Mouse (Mus musculus) limb, embryonic 11.5 days (tissue): Measurements from ENCODE around the gene Tnfrsf14. TPM values are rescaled to one million over a fixed set of nuclear protein-coding genes. Genes with fewer than 3 reads are reported as not detected.
A peak's percentile ranks its signal among the peaks of the same experiment; 100 is the strongest.

Source experiments
- ATAC-seq: fragments of 200-750 bp; cut with Nextera tagmentation; 2 replicates; pipeline ENCODE4 v1.8.0; 2017; ENCODE audit warnings: low read depth; ENCODE audit not compliant: insufficient number of reproducible peaks, low FRiP score, low TSS enrichment
- DNase-seq: peaks from one replicate; pipeline ENCODE4 v3.0.0-alpha.2; 2015; ENCODE audit warnings: low spot score
- H3K27ac ChIP-seq: fragments of 300-500 bp; sonication (generic); replicated peaks from 2 replicates; pipeline ENCODE4 v1.5.1; 2014; ENCODE audit warnings: low read depth, mild to moderate bottlenecking, low read length
- H3K27me3 ChIP-seq: fragments of 300-500 bp; sonication (generic); 2 replicates; pipeline ENCODE4 v1.6.1; 2014; ENCODE audit warnings: mild to moderate bottlenecking, low read length, mixed read lengths; ENCODE audit not compliant: control insufficient read depth, insufficient read depth
- H3K36me3 ChIP-seq: fragments of 300-500 bp; sonication (generic); 2 replicates; pipeline ENCODE4 v1.6.1; 2014; ENCODE audit warnings: mild to moderate bottlenecking, low read length, moderate library complexity, mixed read lengths; ENCODE audit not compliant: control insufficient read depth, insufficient read depth
- H3K4me1 ChIP-seq: fragments of 300-500 bp; sonication (generic); 2 replicates; pipeline ENCODE4 v1.6.1; 2014; ENCODE audit warnings: low read length, mixed read lengths; ENCODE audit not compliant: control insufficient read depth, insufficient read depth
- H3K4me2 ChIP-seq: fragments of 300-500 bp; sonication (generic); 2 replicates; pipeline ENCODE4 v1.6.1; 2014; ENCODE audit warnings: low read depth, mild to moderate bottlenecking, moderate library complexity; ENCODE audit not compliant: severe bottlenecking
- H3K4me3 ChIP-seq: fragments of 300-500 bp; sonication (generic); 2 replicates; pipeline ENCODE4 v1.5.1; 2014; ENCODE audit warnings: low read depth, low read length
- H3K9ac ChIP-seq: fragments of 300-500 bp; sonication (generic); 2 replicates; pipeline ENCODE4 v1.6.1; 2014; ENCODE audit warnings: mild to moderate bottlenecking, low read length
- H3K9me3 ChIP-seq: fragments of 300-500 bp; sonication (generic); 2 replicates; pipeline ENCODE4 v1.6.1; 2016; ENCODE audit warnings: low read length; ENCODE audit not compliant: control insufficient read depth
- WGBS: fragments of 180-500 bp; shearing (Covaris S2); extraction: QIAGEN DNeasy Blood & Tissue Kit; methylation state at CpG from one replicate; pipeline ENCODE4 v1.1.7; 2014; 5-methylcytosine and 5-hydroxymethylcytosine counted together
- polyA plus RNA-seq: library from polyadenylated mRNA; unstranded; fragments of >200 nt; fragmentation: Nextera tagmentation; extraction: Ambion mirVana; gene quantifications from 2 replicates; pipeline ENCODE4 v1.2.1, GENCODE M21; 2014

Gene Tnfrsf14
- polyA plus RNA-seq, 1 experiment from 2014 or later: 1.3 TPM

DNA sequence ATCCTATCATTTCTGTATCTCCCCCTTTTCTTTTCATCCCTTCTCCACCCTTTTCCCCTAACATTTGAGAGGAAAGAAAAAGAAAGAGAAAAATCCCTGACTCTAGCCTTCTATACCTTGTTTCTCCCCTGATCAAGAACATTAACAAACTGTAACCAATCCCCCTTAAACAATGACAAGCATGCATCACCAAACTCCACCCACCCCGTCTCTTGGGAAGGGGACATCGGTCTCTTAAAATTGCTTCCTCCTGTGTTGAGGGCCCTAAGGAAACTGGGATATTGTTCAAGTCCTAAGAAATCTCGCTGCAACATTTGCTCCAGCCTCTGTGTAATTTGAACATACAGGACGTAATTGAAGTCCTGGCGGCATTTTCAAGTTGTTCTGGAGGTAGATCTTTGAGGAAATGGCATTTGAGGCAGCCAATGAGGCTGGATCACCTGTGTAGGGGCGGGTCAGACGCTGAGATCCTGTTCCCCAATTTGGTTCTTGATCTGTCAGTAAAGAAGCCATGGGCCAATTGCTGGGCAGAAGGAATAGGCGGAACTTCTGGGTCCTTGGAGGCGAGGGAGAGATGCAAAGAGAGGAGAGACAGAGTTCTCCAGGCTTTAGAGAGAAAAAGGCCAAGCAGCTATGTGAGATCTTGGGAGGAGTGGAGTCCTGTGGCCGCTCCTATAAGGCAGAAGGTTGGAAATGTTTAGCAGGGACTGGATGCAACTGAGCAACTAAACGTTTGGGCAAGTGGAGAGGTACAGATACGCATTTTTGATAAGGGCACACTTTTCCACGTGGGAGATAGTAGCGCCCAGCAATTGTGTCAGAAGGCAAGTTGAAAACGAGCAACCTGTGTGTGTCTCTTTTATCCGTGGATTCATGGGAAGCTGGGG, 23.9 kb downstream of the Tnfrsf14 start:
- 2% methylated on average over 16 of the region's 16 CpGs for WGBS
- H3K27ac ChIP-seq: no peak overlapping the region
- peak; percentile 86 for DNase-seq
- H3K9ac ChIP-seq: peak overlapping the region; percentile 60
- peak; percentile 90 for ATAC-seq
- peak overlapping the region; percentile 35 for H3K4me3 ChIP-seq
- no peaks in the 10 kb centered on the region for H3K9me3 ChIP-seq
- peak overlapping the region; percentile 71 for H3K4me2 ChIP-seq
- peaks cover 8% of the 10 kb centered on the region for H3K4me1 ChIP-seq
- no peaks in the 10 kb centered on the region for H3K36me3 ChIP-seq
- H3K27me3 ChIP-seq: no peaks in the 10 kb centered on the region

- Histone ChIP-seq H3K9me3 (no peaks in the 10 kb centered on the region), H3K4me1 (peaks cover 15% of the 10 kb centered on the region), H3K4me3 (no peak overlapping the region), H3K4me2 (no peak overlapping the region), H3K27me3 (no peaks in the 10 kb centered on the region), H3K36me3 (no peaks in the 10 kb centered on the region), H3K9ac (no peak overlapping the region), H3K27ac (no peak overlapping the region)
- no peak for DNase-seq
- ATAC-seq: no peak
- 87% methylated on average over 2 of the region's 2 CpGs for WGBS
Measured at GRCm38 (mm10) chr4:154902371-154902770, 26.0 kb downstream of the Tnfrsf14 start.

DNA sequence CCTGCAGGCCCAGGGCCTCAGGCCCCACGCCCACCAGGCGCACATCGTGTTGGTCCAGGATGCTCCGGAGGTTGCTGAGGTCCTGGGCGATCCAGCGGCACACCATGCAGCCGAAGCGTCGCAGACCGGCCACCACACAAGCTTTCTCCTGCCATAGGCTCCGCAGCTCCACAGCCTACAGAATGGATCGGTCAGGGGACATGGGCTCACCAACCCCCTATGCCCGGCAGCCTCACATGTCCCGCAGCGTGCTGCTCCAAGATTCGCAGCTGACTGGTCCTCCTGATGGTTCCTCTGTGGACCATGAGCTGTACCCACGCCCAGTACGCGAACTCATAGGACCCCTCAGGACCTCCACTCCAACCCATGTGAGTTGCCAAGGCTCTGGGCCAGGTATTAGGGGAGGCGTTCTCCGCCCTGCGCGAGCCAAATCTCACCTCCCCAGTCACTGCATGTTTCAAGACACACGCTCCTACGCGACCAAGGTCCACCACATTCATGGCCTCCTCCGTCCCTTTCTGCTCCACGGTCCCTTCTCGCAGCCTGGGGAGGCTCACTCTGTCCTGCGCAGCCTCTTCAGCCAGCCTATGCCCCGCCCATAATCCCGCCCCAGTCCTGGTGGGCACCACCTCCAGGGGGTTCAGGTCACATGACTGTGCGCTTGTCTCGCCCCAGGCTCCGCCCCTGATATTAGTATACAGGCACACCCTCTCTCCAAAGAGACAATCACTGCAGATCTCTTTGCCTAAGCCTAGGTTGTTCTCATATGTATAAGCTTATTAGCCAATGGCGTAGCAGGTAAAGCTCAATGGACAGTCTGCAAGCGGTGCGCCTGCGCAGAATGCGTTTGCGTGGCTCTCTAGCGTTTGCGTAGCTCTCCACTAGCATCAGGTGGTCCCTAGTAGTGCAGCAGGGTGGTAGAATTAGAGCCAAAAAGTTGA, 29.6 kb downstream of the Tnfrsf14 start, which contains the start of gene Fam213b:
TSS of gene Fam213b (minus strand) at position 630 of the 941 bp plus-strand sequence.
- no peaks in the 10 kb centered on the region for H3K36me3 ChIP-seq
- no peaks in the 10 kb centered on the region for H3K27me3 ChIP-seq
- 3% methylated on average over 43 of the region's 43 CpGs for WGBS
- H3K4me3 ChIP-seq: peak within 1 kb of the TSS; percentile 49
- peak within 1 kb of the TSS; percentile 80 for H3K4me2 ChIP-seq
- DNase-seq: peak; percentile 89
- H3K4me1 ChIP-seq: peaks cover 11% of the 10 kb centered on the region
- ATAC-seq: peak; percentile 94
- no peaks in the 10 kb centered on the region for H3K9me3 ChIP-seq
- 0 out of 2 replicates have a peak within 1 kb of the TSS, but pooled peaks have one; percentile 45 for H3K27ac ChIP-seq
- H3K9ac ChIP-seq: peak within 1 kb of the TSS; percentile 59

DNA sequence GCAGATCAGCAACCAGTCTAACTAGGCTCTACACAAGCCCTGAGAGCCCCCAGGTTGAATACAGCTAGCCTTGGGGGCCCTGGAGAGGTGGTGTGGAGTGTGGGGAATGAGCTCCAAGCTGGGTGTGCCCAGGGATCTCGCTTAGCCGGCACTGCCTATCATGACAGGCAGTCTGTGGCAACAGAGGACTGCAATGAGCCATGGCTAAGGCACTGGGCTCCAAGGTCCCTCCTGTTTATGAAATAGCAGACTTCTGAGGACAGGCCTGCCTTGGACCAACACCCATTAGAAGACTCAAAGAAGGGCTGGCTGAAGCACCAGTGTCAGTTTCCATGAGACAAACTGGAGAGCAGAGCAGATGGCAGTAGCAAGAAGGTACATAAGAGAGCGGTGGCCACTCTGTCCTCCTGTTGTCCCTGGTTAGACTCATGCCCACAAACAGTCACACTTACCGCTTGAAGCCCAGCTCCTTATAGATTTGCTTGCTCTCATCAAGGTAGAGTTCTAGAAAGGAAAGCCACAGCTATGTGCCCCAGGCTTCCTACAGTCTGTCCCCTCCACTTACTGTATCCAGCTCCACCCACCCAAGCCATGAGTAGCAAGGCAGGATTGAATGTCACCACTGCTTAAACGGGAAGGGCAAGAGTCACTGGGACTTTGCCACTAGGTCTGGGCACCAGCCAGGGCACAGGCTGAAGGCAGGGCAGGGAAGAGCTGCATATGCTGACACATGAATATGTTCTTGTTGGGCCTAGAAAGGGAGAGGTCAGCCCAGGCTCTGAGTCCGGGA, 30.5 kb downstream of the Tnfrsf14 start:
- H3K36me3 ChIP-seq: no peaks in the 10 kb centered on the region
- WGBS: 71% methylated on average over 6 of the region's 6 CpGs
- DNase-seq: no peak
- no peaks in the 10 kb centered on the region for H3K27me3 ChIP-seq
- no peak for ATAC-seq
- H3K4me3 ChIP-seq: peak overlapping the region; percentile 49
- no peak overlapping the region for H3K27ac ChIP-seq
- peak overlapping the region; percentile 80 for H3K4me2 ChIP-seq
- peaks cover 11% of the 10 kb centered on the region for H3K4me1 ChIP-seq
- H3K9me3 ChIP-seq: no peaks in the 10 kb centered on the region
- peak overlapping the region; percentile 59 for H3K9ac ChIP-seq

GRCm38 (mm10) chr4:154895549-154895948, 32.8 kb downstream of the Tnfrsf14 start:
- Histone ChIP-seq H3K4me1 (peaks cover 11% of the 10 kb centered on the region), H3K27ac (no peak overlapping the region), H3K4me3 (no peak overlapping the region), H3K27me3 (no peaks in the 10 kb centered on the region), H3K36me3 (no peaks in the 10 kb centered on the region), H3K4me2 (no peak overlapping the region), H3K9me3 (no peaks in the 10 kb centered on the region), H3K9ac (no peak overlapping the region)
- DNase-seq: no peak
- no peak for ATAC-seq
- 78% methylated on average over 5 of the region's 5 CpGs for WGBS

DNA sequence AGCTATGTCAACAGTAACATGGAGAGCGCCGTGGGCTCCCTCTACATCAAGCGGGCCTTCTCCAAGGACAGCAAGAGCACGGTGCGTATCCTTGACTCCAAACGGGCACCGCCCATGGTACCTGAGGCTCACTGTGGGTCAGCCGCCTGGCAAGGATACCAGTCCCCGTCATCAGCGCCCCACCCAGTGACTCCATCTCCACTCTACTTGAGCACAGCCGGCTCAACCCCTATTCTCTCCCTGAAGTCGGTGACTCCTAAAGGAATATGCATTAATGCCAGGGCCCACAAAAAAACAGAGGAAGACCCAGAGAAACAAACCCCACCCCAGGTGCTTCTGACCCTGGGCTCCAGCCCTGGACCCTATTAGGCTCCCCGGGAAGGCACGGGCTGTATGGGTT, 37.5 kb downstream of the Tnfrsf14 start:
- 90% methylated on average over 14 of the region's 14 CpGs for WGBS
- ATAC-seq (no peak), DNase-seq (no peak)
- Histone ChIP-seq H3K27ac (no peak overlapping the region), H3K27me3 (no peaks in the 10 kb centered on the region), H3K36me3 (no peaks in the 10 kb centered on the region), H3K4me3 (no peak overlapping the region), H3K9me3 (no peaks in the 10 kb centered on the region), H3K4me2 (no peak overlapping the region), H3K4me1 (no peaks in the 10 kb centered on the region), H3K9ac (no peak overlapping the region)

GRCm38 (mm10) chr4:154887593-154888250, 40.6 kb downstream of the Tnfrsf14 start:
- H3K27me3 ChIP-seq: no peaks in the 10 kb centered on the region
- no peak for DNase-seq
- H3K27ac ChIP-seq: no peak overlapping the region
- H3K4me1 ChIP-seq: no peaks in the 10 kb centered on the region
- no peak overlapping the region for H3K4me3 ChIP-seq
- no peak overlapping the region for H3K9ac ChIP-seq
- no peaks in the 10 kb centered on the region for H3K9me3 ChIP-seq
- WGBS: 81% methylated on average over 15 of the region's 15 CpGs
- no peak overlapping the region for H3K4me2 ChIP-seq
- 0 out of 2 replicates have a peak, but pooled peaks have one; percentile 11 for ATAC-seq
- no peaks in the 10 kb centered on the region for H3K36me3 ChIP-seq
